Mouse (Mus musculus): ENCODE data around the gene Irf2. TPM values are rescaled to one million over a fixed set of nuclear protein-coding genes. Genes with fewer than 3 reads are reported as not detected.
"Not testable (repeated sequence)": the region's sequence is repeated elsewhere in the genome, so short reads cannot be mapped to it uniquely, and the experiment has no call there.

The Irf2 gene
- polyA plus RNA-seq, 1 experiment: 7.8 TPM

- DNase-seq (ENCODE audit: low read depth): no peak
These were observed 13.1 kb upstream of the Irf2 start for GRCm38 (mm10) chr8:46726383-46726782.

DNA sequence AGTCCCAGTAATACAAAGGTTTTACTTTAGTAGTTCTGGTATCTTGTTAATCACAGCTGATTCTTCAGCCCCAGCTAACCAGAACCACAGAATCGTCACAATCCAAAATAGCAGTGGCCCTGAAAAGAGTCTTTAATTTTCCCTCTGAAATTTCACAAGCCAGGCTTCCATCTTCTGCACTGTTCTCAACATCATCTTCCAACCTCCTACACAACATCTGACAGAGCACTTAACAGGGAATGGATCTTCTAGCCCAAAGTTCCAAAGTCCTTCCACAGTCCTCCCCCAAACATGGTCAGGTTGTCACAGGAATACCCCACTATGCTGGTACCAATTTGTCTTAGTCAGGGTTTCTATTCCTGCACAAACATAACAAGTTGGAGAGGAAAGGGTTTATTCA, 9.9 kb upstream of the Irf2 start:
- DNase-seq (ENCODE audit: low read depth): not testable (repeated sequence)

- peak; percentile 64 for DNase-seq (ENCODE audit: low read depth)
These were observed 7.1 kb upstream of the Irf2 start for GRCm38 (mm10) chr8:46732381-46732915.

DNA sequence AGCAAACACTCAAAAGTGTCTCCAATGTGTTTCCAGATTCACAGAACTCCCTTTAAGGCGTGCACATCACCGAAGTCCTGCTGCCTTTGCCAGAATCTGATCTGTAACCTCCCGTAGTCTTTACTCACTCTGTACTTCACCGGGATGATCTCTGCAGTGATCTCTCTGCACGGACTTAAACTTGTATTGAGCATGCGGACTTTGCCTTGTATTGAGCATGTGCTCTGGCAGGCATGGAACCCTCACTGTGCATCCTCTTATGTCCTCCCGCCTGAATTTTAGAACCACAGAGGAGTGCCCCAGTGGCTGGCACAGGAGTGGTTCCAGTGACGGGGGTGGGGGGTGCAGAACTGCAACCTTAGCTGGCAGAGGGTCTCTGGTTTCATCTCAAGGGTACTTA, 5.9 kb upstream of the Irf2 start:
- no peak for DNase-seq (ENCODE audit: low read depth)

DNA sequence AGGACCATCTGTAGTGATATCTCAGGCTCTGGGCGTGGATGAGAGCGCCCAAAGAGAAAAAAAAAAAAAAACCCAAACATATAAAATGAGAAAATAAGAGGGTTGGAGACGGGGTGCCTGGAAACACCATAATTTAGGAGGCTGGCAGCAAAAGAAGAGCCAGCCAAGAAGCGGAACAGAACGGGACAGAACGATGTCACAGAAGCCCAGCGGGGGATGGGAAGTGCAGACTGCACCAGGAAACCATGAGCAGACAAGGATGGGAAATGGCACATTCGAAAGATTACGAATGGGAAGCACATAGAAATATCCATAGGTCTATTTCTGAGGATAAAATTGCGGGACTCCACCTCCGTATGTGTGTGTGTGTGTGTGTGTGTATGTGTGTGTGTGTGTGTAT, 4.0 kb upstream of the Irf2 start:
- no peak for DNase-seq (ENCODE audit: low read depth)

GRCm38 (mm10) chr8:46736260-46736659, 3.3 kb upstream of the Irf2 start:
- DNase-seq (ENCODE audit: low read depth): no peak

DNA sequence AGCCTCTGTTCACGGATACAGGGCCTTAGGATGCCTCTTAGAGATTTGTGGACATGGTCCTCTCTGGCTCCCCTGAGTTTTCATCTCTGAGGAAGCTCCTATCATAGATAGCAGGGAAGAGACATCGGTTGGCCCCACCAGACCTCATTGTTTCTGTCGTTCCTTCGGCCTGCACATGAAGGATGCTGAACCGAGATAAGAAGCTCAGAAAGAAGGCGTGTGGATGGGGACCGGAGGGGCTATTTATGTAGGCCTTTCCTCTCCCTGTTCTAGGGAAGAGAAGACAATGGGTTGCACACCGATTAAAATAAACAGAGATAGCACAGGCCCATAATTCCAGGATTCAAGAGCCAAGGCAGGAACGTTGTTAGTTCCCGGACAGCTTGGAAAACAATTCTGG, 2.1 kb upstream of the Irf2 start:
- no peak for DNase-seq (ENCODE audit: low read depth)

- DNase-seq (ENCODE audit: low read depth): no peak
These were observed 1.6 kb upstream of the Irf2 start for GRCm38 (mm10) chr8:46737907-46738306.

DNA sequence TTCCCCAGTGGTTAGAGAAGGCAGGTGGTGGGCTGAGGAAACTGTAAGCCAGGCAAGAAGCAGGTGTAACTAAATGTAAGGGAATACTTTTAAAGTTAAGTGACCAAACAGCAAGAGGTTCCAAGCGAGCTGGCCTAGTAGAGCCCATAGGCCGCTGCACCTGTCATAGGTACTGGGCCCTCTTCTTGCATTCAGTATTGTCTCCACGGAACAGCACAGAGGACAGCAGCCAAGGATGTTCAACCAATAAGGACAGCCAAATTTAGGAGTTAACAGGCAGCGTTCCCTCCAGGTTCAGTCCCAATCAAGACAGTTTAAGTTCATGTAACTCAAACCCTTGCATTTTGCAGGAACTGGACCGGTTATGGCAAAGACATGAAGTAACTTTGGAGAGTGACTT, 931 bp upstream of the Irf2 start:
- no peak for DNase-seq (ENCODE audit: low read depth)

GRCm38 (mm10) chr8:46739956-46740512, 502 bp downstream of the Irf2 start:
- DNase-seq (ENCODE audit: low read depth): no peak

GRCm38 (mm10) chr8:46740513-46741280, 1.2 kb downstream of the Irf2 start:
- no peak for DNase-seq (ENCODE audit: low read depth)

DNA sequence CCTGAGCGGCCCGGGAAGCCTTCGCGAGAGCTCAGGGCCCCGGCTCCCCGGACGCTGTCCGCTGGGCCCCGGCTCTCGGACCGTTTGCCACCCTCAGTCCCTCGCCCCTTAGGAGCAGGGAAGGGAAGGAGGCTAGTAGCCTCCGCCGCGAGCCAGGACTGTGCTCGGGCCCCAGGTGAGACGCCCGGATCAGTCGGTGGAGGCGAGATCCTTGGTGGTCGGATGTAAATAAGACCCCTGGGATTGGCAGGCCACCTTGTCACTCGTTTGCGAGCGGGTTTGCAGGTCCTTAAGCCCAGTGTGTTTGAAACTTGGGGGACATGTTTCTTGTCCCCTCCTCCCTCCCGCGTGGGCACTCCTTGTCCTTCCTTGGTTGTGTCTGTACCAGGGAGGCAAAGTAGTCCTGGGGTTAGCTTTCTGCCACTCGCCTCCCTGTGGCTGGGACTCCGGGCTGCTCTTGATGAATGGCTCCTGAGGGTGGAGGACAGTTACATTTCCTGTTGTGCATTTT, 1.8 kb downstream of the Irf2 start:
- no peak for DNase-seq (ENCODE audit: low read depth)

- no peak for DNase-seq (ENCODE audit: low read depth)
These were observed 2.6 kb downstream of the Irf2 start for GRCm38 (mm10) chr8:46741991-46742690.

DNA sequence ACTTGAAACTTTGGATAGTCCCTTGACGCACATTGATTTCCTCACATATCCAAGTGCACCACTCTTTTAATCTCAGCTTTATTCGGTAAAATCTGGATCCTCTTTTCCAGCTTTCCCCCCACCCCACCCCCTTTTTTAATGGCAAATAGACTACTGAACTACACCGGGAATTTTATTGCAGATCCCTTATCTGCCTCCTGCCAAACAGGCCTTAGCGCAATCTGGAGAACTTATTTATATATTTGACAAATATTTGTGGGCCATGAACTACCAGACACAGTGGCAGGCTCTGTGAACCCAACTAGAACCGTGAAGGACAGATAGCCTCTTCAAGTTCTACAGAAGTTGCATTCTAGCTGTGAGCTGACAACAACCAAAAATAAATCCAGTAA, 3.2 kb downstream of the Irf2 start:
- no peak for DNase-seq (ENCODE audit: low read depth)

- DNase-seq (ENCODE audit: low read depth): no peak
These were observed 5.9 kb downstream of the Irf2 start for GRCm38 (mm10) chr8:46745464-46745863.

DNA sequence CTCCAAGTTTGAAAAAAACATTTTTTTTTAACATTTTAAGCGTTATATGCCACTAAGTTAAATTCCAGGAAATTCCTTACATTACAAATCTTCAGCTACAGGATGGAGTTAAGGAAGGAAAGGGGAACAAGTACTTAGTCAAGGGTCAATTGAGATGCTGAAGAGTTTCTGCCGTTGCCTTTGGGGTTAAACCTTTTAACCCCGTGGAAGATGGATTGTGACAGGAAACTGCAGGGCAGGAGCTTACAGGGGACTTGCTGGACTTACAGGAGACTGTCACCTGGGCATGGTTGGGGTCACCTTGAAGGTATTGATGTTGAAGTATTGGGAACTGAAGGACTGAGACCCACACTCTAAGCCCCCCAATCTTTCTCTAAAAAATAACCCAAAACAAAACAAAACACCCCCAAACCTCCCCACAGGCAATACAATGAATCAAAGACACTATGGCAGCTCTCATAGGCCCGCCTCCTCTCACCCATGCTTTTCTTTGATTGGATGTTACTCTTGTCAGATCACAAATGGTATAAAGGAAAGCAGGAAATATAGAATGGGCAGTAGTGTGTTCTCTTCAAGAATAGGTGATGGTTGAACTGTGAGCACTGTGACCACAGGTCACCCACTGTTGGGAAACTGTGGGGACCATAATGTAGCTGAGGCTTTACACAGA, 7.9 kb downstream of the Irf2 start:
- DNase-seq (ENCODE audit: low read depth): no peak

GRCm38 (mm10) chr8:46750000-46750399, 10.5 kb downstream of the Irf2 start:
- no peak for DNase-seq (ENCODE audit: low read depth)

DNA sequence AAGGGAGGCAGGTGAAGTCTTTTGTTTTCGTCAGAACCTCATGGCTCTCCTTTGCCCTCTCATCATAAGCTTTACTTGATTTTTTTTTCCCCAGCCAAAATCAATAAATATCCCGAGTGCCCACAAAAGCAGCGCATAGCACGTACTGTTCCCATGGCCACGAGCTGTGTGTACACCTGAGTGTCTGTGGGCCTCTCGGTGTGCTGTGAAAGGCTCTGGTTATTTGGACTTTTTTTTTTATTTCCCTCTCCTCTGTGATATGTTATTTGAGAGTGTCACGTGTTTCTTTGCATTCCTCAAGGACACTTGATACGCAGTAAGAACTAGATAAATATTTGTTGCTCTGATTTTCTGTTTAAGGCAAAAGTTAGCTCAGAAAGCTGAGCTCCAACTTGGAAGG, 11.0 kb downstream of the Irf2 start:
- no peak for DNase-seq (ENCODE audit: low read depth)

- no peak for DNase-seq (ENCODE audit: low read depth)
These were observed 11.6 kb downstream of the Irf2 start for GRCm38 (mm10) chr8:46751151-46751550.

DNA sequence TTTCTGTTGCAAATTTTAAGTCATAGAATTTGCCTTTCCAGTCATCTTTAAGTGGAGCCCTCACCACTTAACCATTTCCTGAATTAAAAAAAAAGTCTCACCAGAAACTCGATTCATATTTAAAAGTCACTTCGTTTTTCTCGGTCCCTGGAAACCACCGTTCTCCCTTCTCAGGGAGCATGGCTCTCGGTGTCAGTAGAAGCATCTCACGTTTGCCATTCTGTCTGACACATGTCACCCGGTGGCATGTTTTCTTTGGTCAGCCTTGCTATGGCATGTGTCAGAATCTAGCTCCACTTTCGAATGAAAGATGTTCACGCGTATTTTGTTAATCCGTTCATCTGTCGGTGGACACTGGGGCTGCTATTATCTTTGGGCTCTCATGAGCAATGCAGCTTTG, 13.5 kb downstream of the Irf2 start:
- DNase-seq (ENCODE audit: low read depth): no peak

GRCm38 (mm10) chr8:46754355-46754754, 14.8 kb downstream of the Irf2 start:
- no peak for DNase-seq (ENCODE audit: low read depth)

DNA sequence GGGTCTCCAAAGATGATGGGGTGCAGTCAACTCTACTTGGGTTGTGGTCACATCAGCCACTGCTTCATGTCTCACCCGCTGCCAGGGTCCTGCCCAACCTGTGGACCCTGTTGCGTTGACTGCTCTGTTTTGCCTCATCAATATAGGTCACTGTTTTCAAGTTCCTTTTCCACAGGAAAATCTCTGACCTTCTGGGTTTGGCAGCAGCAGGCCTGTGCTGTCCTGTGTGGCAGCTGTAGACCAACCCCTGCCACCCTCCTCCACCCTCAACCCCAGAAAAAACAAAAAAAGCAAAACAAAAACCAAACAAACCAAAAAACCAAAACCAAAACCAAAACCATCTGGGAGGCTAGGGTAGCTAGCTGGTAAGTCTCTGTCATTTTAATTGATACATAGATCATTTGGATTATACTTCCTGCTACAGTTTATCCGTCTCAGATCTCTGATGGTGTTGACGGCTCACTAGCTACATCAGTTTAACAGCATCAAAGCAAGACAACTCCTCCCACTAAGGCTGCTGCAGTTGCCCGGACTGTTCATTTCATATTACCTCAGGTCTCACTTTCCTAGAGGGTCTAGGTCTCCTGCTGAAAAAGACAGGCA, 16.3 kb downstream of the Irf2 start:
- DNase-seq (ENCODE audit: low read depth): no peak
